Mouse (Mus musculus) small intestine, adult 2 months (tissue): ENCODE measurements at regions not wholly inside any gene's neighbourhood (a gene's known extent, or its start where the extent isn't known, plus 50 kb on each side); places are given as distances from the start of the nearest gene placed in this dataset.

Source experiments
- H3K27ac ChIP-seq: fragments of 200-500 bp; 2 replicates; pipeline ENCODE4 v1.5.1; 2012; ENCODE audit warnings: low read depth, low read length, control low read depth, inconsistent platforms; ENCODE audit not compliant: insufficient read depth
- H3K27me3 ChIP-seq: fragments of 200-500 bp; 2 replicates; pipeline ENCODE4 v1.6.1; 2012; ENCODE audit warnings: mild to moderate bottlenecking, moderate library complexity, low read length, inconsistent platforms; ENCODE audit not compliant: control insufficient read depth, insufficient read depth
- H3K36me3 ChIP-seq: fragments of 200-500 bp; 2 replicates; pipeline ENCODE4 v1.6.1; 2012; ENCODE audit warnings: mild to moderate bottlenecking, low read length, control low read depth, inconsistent platforms; ENCODE audit not compliant: control insufficient read depth, insufficient read depth
- H3K4me1 ChIP-seq: fragments of 200-500 bp; 2 replicates; pipeline ENCODE4 v1.6.1; 2012; ENCODE audit warnings: low read length, inconsistent platforms, mixed read lengths; ENCODE audit not compliant: control insufficient read depth, insufficient read depth, insufficient read length
- H3K4me3 ChIP-seq: fragments of 200-500 bp; 2 replicates; pipeline ENCODE4 v1.5.1; 2012; ENCODE audit warnings: low read depth, mild to moderate bottlenecking, control low read depth, inconsistent platforms, low read length, moderate library complexity
- CTCF ChIP-seq: fragments of 200-500 bp; IDR thresholded peaks from 2 replicates; pipeline ENCODE4 v1.5.1; 2012; ENCODE audit warnings: low read depth, mild to moderate bottlenecking, control low read depth, inconsistent platforms, low read length, moderate library complexity, mixed read lengths; ENCODE audit not compliant: insufficient replicate concordance, insufficient read length; ENCODE audit errors: extremely low read depth
- POLR2A ChIP-seq: fragments of 200-500 bp; IDR thresholded peaks from 2 replicates; pipeline ENCODE4 v1.6.1; 2012; ENCODE audit warnings: low read depth, mild to moderate bottlenecking, control low read depth, inconsistent platforms, low read length, moderate library complexity
- WGBS: fragments of 180-500 bp; shearing (Covaris S2); methylation state at CpG from one replicate; pipeline ENCODE4 v1.1.7; 2018; 5-methylcytosine and 5-hydroxymethylcytosine counted together

- Histone ChIP-seq H3K27me3 (no peaks in the 10 kb centered on the region), H3K36me3 (no peaks in the 10 kb centered on the region), H3K4me1 (no peaks in the 10 kb centered on the region), H3K27ac (no peak overlapping the region), H3K4me3 (no peak overlapping the region)
- 45% methylated on average over 10 of the region's 10 CpGs for WGBS
- TF ChIP-seq CTCF (no peak), POLR2A (no peak)
Measured at GRCm38 (mm10) chr11:45174811-45175798, 558.0 kb downstream of the Ebf1 start.

GRCm38 (mm10) chr11:45176971-45177370 is 559.9 kb downstream of the Ebf1 start:
- H3K4me3 ChIP-seq = no peak overlapping the region
- H3K36me3 ChIP-seq = no peaks in the 10 kb centered on the region
- no peak overlapping the region for H3K27ac ChIP-seq
- H3K27me3 ChIP-seq = no peaks in the 10 kb centered on the region
- 80% methylated on average over 3 of the region's 3 CpGs for WGBS
- TF ChIP-seq POLR2A = no peak
- no peak for TF ChIP-seq CTCF
- H3K4me1 ChIP-seq = no peaks in the 10 kb centered on the region

DNA sequence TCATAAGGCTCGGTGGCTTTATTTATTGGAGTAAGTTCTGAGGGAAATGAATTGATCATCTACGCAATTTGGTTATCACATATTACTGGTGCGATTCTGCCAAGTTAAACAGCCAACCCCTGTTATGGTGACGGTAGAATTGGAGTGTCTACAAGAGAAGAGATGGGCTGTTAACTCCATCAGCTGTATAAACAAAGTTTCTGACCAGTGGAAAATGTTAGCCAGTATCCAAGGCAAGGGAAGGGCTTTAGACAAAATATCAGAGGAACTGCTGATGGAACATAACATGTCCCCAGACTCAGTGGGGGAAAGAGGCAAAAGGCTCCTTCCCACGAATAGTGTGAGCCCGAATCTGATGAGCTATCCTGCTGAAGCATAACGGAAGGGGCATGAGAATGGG is 560.9 kb downstream of the Ebf1 start:
- 84% methylated on average over 7 of the region's 7 CpGs for WGBS
- H3K27me3 ChIP-seq = no peaks in the 10 kb centered on the region
- no peak overlapping the region for H3K4me3 ChIP-seq
- H3K4me1 ChIP-seq = no peaks in the 10 kb centered on the region
- TF ChIP-seq CTCF = no peak
- no peak for TF ChIP-seq POLR2A
- H3K27ac ChIP-seq = no peak overlapping the region
- no peaks in the 10 kb centered on the region for H3K36me3 ChIP-seq

- Histone ChIP-seq H3K4me1 (no peaks in the 10 kb centered on the region), H3K4me3 (no peak overlapping the region), H3K36me3 (no peaks in the 10 kb centered on the region), H3K27ac (no peak overlapping the region), H3K27me3 (no peaks in the 10 kb centered on the region)
- 48% methylated on average over 1 of the region's 1 CpGs for WGBS
- no peak for TF ChIP-seq CTCF
- TF ChIP-seq POLR2A = no peak
Measured at GRCm38 (mm10) chr11:45179019-45179418, 561.9 kb downstream of the Ebf1 start.

- TF ChIP-seq POLR2A (no peak), CTCF (no peak)
- Histone ChIP-seq H3K4me1 (no peaks in the 10 kb centered on the region), H3K27ac (no peak overlapping the region), H3K36me3 (no peaks in the 10 kb centered on the region), H3K27me3 (no peaks in the 10 kb centered on the region), H3K4me3 (no peak overlapping the region)
- WGBS = 78% methylated on average over 14 of the region's 14 CpGs
Measured at GRCm38 (mm10) chr11:45190601-45191370, 573.7 kb downstream of the Ebf1 start.

- TF ChIP-seq POLR2A = no peak
- TF ChIP-seq CTCF = no peak
- no peaks in the 10 kb centered on the region for H3K36me3 ChIP-seq
- 63% methylated on average over 12 of the region's 12 CpGs for WGBS
- no peaks in the 10 kb centered on the region for H3K4me1 ChIP-seq
- H3K27ac ChIP-seq = no peak overlapping the region
- H3K27me3 ChIP-seq = no peaks in the 10 kb centered on the region
- no peak overlapping the region for H3K4me3 ChIP-seq
Measured at GRCm38 (mm10) chr11:45191392-45192189, 574.5 kb downstream of the Ebf1 start.
